15 mouse cellular contexts compared by ENCODE assay signal in genomic region chr2:27404375-27405093, GRCm38 (mm10). TPM values are rescaled to one million over a fixed set of nuclear protein-coding genes. Genes with fewer than 3 reads are reported as not detected.
DNase-seq lines count a peak whose midpoint lies in the region; ATAC-seq and TF ChIP-seq lines count a peak whose summit lies in the region.
"Had no signal": no experiment of that assay in that cellular context is flagged by ENCODE, and none has a peak within 500 bp of the region (broad histone marks: within the 10 kb centered on the region; RNA-seq: fewer than 3 reads in every experiment).

No protein-coding gene starts in this region.

- no peak for TF ChIP-seq POLR2A in bone marrow macrophage, adult 2 months (IDR thresholded peaks at IDR 0.05; ENCODE audit: borderline replicate concordance, low read depth, low read length)

- no peak overlapping the region for H3K9ac ChIP-seq in lung, embryonic 14.5 days

- H3K79me2 ChIP-seq in macrophage (ENCODE audit: inconsistent target): peaks cover 73% of the 10 kb centered on the region; the same call in 1 of the 2 replicates

- H3K27me3 ChIP-seq in lung, embryonic 14.5 days (ENCODE audit: insufficient read depth, low read length): no peaks in the 10 kb centered on the region

- WGBS in lung, embryonic 14.5 days: 41% methylated on average over 6 of the region's 6 CpGs
- 80% methylated on average over 6 of the region's 6 CpGs for WGBS in macrophage (ENCODE audit: missing documents)

- 0 out of 2 replicates have a peak overlapping the region, but pooled peaks have one; percentile 9 for H3K27ac ChIP-seq in lung, embryonic 14.5 days (ENCODE audit: low read depth)
- H3K27ac ChIP-seq in bone marrow macrophage, adult 2 months (ENCODE audit: insufficient read depth, low read depth, low read length): peak overlapping the region; percentile 59
- H3K27ac ChIP-seq in macrophage: peak overlapping the region; percentile 15; the same call in 1 of the 2 replicates

- peaks cover 23% of the 10 kb centered on the region for H3K4me1 ChIP-seq in lung, embryonic 14.5 days (ENCODE audit: insufficient read depth)
- H3K4me1 ChIP-seq in bone marrow macrophage, adult 2 months (ENCODE audit: control insufficient read depth, insufficient read depth, low read length): peaks cover 37% of the 10 kb centered on the region

- no peak for TF ChIP-seq CTCF in lung, embryonic 14.5 days (IDR thresholded peaks at IDR 0.05; ENCODE audit: low read depth)
- TF ChIP-seq CTCF in bone marrow macrophage, adult 2 months (IDR thresholded peaks at IDR 0.05; ENCODE audit: low read depth, low read length): no peak

- no peak overlapping the region for H3K4me3 ChIP-seq in lung, embryonic 14.5 days (ENCODE audit: low read depth, low read length)
- no peak overlapping the region for H3K4me3 ChIP-seq in bone marrow macrophage, adult 2 months (ENCODE audit: insufficient read depth, low read length)
- no peak overlapping the region for H3K4me3 ChIP-seq in macrophage (ENCODE audit: inconsistent target)
- H3K4me3 ChIP-seq: erythroblast, embryonic 14.5 days; myocyte had no signal

- ATAC-seq in lung, embryonic 14.5 days (ENCODE audit: insufficient read depth): no peak; the same call in 1 of the 2 replicates

- H3K4me2 ChIP-seq in lung, embryonic 14.5 days: no peak overlapping the region

- H3K36me3 ChIP-seq in lung, embryonic 14.5 days (ENCODE audit: insufficient read depth): no peaks in the 10 kb centered on the region
- H3K36me3 ChIP-seq in macrophage (ENCODE audit: inconsistent target): no peaks in the 10 kb centered on the region

- peak; percentile 51 for DNase-seq in adrenal gland, adult 8-10 months
- DNase-seq in adrenal gland, postnatal 10 days: no peak
- no peak for DNase-seq in lung, embryonic 14.5 days
- DNase-seq in lung, postnatal 36 days: no peak
- DNase-seq in adipocyte (ENCODE audit: low spot score): no peak
- DNase-seq in kidney, adult 8-10 months: no peak
- DNase-seq: cerebellum, postnatal 10 days; gastrocnemius, postnatal 25 days; heart, postnatal 4 days; layer of hippocampus, adult 9-11 months; right cerebral cortex, postnatal 25 days had no signal

- no peaks in the 10 kb centered on the region for H3K9me3 ChIP-seq in lung, embryonic 14.5 days (ENCODE audit: low read depth, low read length)

RNA-seq across cellular contexts. Expression of gene Vav2, which starts 22.3 kb away (rescaled TPM):
- total RNA-seq in adrenal gland, adult 8-10 months (2022): 10 to 100 TPM; 23.4 to 55.4 (median 39.0) TPM
- total RNA-seq in adrenal gland, postnatal 10 days (2021): 10 to 100 TPM; 21.5 to 29.6 TPM
- 8.6 and 8.8 TPM in 2 replicates for polyA plus RNA-seq in lung, embryonic 14.5 days (2014; fragmentation: Nextera tagmentation; extraction: Ambion mirVana)
- polyA plus RNA-seq in bone marrow macrophage, adult 2 months (2012; ENCODE audit: insufficient read depth, insufficient read length, missing spikeins): 13.4 and 16.3 TPM in 2 replicates
- total RNA-seq in macrophage (2018; cell fraction: chromatin; rRNA removed): 100 to 1,000 TPM in 16 of 26 experiments, 10 to 100 TPM in 10; 23.1 to 149 (median 116) TPM
- 10 to 100 TPM; 20.9 to 53.1 (median 35.9) TPM for total RNA-seq in macrophage (2018; cell fraction: cytosol; rRNA removed)
- total RNA-seq in macrophage (2018; cell fraction: nucleus; rRNA removed): 100 to 1,000 TPM in 1 of 26 experiments, 10 to 100 TPM in 25; 20.9 to 101 (median 75.0) TPM
- 18.3 to 31.2 TPM (median 24.0 TPM) in 3 replicates for polyA plus RNA-seq in macrophage (2018)

RNA-seq across cellular contexts. Expression of gene Brd3os, which starts 37.6 kb away (rescaled TPM):
- 10 to 100 TPM in 3 of 4 experiments, 1 to 10 TPM in 1; 9.3 to 21.5 (median 15.3) TPM for total RNA-seq in adrenal gland, adult 8-10 months (2022)
- 1 to 10 TPM; 4.8 to 5.7 TPM for total RNA-seq in adrenal gland, postnatal 10 days (2021)
- 7.0 and 8.1 TPM in 2 replicates for polyA plus RNA-seq in lung, embryonic 14.5 days (2014; fragmentation: Nextera tagmentation; extraction: Ambion mirVana)
- polyA plus RNA-seq in bone marrow macrophage, adult 2 months (2012; ENCODE audit: insufficient read depth, insufficient read length, missing spikeins): 1.2 and 3.1 TPM in 2 replicates
- total RNA-seq in macrophage (2018; cell fraction: chromatin; rRNA removed): 1 to 10 TPM in 4 of 26 experiments, under 1 TPM in 6, not detected in 16; 0.37 to 2.0 (median 0.86) TPM
- 1 to 10 TPM in 10 of 26 experiments, under 1 TPM in 16; 0.29 to 1.6 (median 0.92) TPM for total RNA-seq in macrophage (2018; cell fraction: cytosol; rRNA removed)
- total RNA-seq in macrophage (2018; cell fraction: nucleus; rRNA removed): 1 to 10 TPM in 5 of 26 experiments, under 1 TPM in 14, not detected in 7; 0.29 to 2.3 (median 0.63) TPM
- polyA plus RNA-seq in macrophage (2018): 0.59 to 1.1 TPM (median 0.90 TPM) in 3 replicates
- polyA plus RNA-seq: erythroblast, embryonic 14.5 days had no signal

Comparison
In these comparisons a context has a peak if more than half of its experiments do, and no peak if none do; other contexts are left out.
1. H3K27ac ChIP-seq: peak in every context shown above with its lines; median percentile 59 in bone marrow macrophage, adult 2 months; 15 in macrophage; 9 in lung, embryonic 14.5 days.